Mouse (Mus musculus) mouse embryonic stem cell (cell line): ENCODE measurements at regions not wholly inside any gene's neighbourhood (a gene's known extent, or its start where the extent isn't known, plus 50 kb on each side); places are given as distances from the start of the nearest gene placed in this dataset.

Source experiments
- in situ Hi-C, 2 experiments: fragments of 300-500 bp; cut with MboI; formaldehyde crosslinking; loops; 1 replicate in 1 of 2; 3 replicates in 1 of 2; pipeline ENCODE4 v1.14.3; 2019 to 2020; ENCODE audit warnings: low sequenced_read_pairs in 2 of 2, low pct_unique_long_range_greater_than_20kb in 1 of 2, mixed read lengths in 1 of 2; ENCODE audit not compliant: unreplicated experiment in 1 of 2

DNA sequence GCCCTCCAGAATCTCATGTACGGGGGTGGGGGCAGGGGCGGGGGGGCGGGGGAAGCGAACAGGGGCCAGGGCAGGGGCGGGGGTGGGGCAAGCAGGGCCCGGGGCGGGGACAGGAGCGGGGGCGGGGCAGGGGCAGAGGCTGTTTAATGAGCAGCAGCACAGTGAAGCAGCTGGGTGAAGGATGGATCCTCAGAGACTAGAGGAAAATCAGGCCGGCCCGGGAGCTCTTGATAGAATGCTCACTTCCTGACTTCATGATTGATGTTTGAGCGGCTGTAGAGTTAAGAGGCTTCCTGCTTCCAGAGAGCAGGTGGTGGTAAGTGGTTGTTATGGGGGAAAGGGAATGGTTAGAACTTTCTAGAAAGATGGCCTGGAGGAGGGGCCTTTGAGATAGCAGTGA, 347.5 kb upstream of the Kcnab2 start:
- in situ Hi-C loops: no loop called here

DNA sequence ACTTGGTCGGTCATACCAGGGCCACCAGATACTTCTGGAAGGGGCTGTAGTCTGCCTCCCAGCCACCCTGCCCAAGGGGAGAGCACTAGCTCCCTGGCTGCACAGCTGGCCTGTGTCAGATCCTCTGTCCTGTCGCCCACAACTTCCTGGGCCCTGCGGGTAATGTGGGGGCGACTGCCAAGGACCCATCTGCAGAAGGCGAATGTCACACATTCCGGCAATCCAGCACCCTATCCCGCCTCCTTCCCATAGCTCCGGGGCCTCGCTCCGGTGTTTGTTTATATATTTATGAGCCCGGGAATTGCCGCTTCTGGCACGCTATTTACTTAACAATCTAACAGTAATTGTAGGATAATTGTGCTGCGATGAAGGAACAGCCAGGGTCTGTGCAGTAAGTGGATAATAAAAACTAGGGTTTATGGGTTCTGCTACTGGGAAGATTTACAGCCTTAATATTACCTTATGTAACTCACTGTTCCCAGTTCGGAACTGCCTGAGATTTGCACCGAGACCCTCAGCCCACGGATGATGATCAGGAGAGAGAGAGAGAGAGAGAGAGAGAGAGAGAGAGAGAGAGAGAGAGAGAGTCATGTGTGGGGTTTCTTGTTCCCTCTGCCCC, 338.6 kb upstream of the Kcnab2 start:
- in situ Hi-C loops: no loop called here

DNA sequence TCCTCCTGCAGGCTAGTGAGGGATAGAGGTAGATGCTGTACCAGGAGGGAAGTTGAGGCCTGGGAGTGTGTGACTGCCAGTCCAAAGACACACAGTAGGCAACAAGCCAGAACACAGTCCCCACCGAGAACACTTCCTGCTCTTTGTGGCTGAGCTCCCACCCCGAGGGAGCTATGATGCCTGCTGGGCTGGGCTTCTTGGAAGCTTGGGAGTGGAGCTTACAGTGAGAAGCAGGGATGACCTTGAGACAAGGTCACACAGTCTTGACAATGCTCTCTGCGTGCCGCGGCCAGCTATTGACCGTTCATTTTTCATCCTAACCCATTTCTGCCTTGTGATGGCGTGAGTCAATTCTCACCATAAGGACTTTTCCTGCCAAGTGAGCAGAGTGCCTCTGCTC, 328.9 kb upstream of the Kcnab2 start:
- in situ Hi-C loops: no loop called here

DNA sequence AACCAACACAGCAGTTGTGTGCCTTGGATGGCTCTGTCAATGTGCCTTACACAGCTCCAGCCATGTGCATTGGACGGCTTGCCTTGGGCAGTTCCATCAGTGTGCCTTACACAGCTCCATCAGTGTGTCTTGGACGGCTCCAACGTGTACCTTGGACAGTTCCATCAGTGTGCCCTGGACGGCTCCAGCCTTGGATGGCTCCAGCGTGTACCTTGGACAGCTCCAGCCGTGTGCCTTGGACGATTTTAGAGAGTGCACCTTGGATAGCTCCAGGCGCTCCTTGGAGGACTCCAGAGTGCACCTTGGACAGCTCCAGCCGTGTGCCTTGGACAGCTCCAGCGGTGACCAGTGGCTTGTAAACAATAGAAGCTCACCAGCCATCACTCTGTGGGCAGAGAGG, 321.7 kb upstream of the Kcnab2 start:
- in situ Hi-C loops: loop anchor here in 1 of 2 experiments (10.0 kb wide), 1 partner anchor 1145 kb away; no protein-coding TSS in a partner anchor

DNA sequence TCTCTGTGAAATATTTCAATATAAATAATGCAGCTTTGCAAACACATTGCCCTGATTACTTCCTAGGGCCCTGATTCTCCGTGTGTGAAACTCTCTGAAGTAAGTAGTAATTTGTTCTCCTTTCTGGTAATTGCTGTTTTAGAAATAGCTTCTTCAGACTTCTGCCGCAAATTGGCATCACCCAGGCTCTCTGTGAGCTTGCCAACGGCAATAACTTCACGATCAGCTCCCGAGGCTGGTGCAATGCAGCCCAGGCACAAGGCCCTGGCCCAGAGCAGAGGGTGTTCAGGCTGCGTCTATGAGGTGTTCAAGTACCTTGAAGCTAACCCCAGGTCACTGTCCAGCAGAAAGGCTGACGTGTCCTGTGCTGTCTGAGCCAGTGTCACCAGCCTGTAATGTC, 310.8 kb upstream of the Kcnab2 start:
- in situ Hi-C loops: no loop called here

DNA sequence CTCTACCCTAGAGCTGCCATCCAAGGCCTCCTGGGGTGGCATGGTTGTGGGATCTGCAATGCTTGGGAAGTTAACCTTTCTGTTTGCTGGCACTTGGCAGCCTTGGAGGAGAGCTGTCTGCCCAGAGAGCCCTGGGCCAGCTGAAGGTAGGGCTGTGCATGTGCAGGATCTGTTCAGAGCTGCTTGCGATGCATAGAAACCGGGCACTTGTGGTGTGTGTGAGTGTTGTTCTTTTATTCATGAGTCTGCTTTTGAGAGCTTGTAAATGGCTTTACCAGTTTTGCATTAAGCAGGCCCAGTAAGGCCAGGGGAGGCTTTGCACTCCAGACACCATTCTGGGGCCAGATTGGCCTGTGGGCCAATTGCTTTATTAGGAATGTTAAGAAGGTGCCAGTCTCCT, 307.3 kb upstream of the Kcnab2 start:
- in situ Hi-C loops: no loop called here

DNA sequence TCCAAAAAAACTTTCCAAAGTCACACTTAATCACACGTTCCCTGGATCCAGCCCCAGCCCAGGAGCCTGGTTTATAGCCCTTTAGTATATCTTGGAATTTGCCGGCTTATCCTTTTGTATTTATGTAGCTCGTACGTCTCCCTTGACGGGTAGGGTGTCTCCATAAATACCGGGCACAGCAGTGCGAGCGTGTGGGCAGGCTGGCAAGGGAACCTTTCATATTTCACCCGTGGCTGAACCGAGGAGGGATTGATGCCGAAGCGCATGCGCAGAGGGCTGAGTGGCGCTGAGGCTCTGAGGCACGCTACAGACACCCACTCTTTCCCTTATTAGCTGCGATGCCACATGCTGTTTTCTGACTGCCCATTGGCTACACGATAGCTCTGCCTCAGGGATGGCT, 301.9 kb upstream of the Kcnab2 start:
- in situ Hi-C loops: no loop called here

DNA sequence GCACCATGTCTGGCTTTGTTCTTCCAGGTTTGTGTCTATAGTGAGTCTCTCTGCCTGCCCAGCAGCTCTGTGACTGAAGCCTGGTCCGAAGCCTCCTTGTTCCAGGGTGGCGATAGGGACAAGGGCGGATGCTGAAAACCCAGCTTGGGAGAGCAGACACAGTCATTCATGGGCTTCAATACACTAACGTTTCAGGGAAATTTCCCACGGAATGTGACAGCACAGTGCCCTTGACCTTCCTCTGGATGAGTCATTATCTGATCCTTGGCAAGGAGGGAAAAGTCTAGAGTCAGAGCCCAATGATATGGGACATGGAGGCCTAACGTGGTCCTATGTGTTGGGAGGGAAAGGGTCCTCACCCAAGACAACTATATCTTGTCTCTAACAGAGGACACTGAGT, 298.1 kb upstream of the Kcnab2 start:
- in situ Hi-C loops: no loop called here

DNA sequence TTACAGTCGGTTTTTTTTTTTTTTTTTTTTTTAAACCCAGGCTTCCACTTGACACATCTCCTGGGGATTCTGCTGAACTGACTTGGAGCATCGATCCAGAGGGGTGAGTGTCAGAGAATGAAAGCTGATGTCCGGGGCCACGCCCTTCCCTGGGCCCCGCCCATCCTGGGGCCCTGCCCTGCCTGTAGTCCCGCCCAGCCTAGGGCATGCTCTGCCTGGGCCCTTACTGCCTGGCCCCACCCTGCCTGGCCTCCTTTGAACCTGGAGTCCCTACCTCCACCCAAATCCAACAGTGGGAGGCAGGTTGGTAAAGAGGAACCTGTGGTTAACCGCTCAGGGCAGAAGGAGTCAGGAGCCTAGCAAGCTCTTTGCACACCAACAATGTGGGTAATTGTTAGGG, 293.7 kb upstream of the Kcnab2 start:
- in situ Hi-C loops: no loop called here

DNA sequence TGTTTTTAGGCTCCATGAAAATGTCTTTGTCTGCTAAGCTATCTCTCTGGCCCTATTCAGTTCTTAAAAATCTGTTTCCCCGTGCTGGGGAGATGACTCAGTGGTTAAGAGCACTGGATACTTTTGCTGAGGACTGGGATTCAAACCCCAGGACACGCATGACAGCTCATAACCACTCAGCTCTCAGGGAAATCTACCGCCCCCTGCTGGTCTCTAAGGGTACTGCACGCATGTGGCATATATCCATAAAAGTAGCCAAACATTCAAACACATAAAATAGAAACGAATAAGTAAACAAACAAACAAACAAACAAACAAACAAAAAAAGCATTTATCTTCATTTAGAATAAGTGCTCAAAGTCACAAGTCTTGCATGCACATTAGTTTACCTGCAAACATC, 289.7 kb upstream of the Kcnab2 start:
- in situ Hi-C loops: no loop called here

DNA sequence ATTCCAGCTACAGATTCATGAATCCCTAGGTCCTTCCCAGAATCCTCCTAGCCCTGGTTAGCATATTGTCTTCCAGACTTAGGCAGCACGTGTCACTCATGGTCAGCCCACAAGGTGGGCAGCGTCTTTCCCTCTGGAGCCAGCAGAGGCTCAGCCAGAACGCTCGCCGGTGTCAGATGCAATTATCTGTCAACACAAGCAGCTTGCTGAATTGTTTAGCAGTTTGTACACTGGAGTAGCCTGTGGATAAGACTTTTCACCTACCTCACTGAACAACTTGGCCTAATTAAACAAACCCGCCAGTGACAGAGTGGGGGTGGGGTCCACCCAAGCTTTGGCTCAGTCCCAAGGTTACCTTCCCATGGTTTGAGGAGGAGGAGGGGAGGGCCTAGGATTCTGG, 285.4 kb upstream of the Kcnab2 start:
- in situ Hi-C loops: no loop called here

DNA sequence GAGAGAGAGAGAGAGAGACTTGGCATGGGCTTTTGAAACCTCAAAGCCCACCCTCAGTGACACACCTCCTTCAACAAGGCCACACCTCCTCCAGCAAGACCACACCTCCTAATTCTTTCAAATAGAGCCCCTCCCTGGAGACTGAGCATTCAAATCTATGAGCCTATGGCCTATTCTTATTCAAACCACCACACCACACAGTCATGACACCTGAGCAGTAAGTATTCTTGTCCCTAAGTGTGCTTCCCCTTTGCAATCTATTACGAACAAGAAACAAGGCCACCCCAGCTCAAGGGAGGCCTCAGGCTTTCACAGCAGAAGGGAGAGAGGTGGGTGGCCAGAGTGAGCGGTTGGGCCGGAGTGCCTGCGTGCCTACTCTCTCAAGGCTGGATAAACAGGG, 284.9 kb upstream of the Kcnab2 start:
- in situ Hi-C loops: no loop called here

DNA sequence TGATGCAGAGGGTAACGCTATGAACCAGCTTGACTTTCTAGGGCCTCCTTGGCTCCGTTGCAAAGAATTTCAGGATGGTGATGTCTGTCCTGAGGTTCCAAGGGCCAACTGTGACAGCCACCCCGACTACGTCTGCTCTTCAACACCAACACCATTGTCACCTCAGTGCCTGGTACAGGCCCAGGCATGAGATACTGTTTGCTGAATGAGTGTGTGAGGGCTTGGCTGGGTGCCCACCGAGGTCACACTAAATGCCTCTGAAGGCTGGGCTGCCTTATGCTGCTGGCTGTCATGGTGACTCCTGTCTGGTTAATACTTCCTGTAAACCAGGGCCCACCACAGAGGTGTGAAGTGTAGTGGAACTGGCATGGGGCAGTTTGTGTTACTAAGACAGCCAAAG, 279.5 kb upstream of the Kcnab2 start:
- in situ Hi-C loops: no loop called here

DNA sequence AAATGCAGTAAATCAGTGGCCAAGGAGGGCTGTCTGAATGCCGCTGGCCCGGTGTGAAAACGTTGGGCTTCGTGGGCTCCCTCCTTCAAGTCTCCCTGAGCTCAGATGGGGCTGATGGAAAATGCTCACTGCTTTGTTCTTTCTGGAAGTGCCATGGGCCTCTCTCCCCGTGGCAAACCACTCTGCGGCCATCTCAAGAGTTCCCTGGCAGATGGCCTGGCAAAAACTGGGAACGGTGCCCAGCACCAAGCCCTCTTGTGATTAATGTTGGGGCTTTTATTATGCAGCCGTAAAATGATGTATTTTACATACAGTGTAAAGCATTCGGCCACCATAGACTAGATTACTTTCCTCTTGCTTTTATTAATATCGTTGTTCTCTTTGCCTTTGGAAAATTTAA, 278.9 kb upstream of the Kcnab2 start:
- in situ Hi-C loops: no loop called here

DNA sequence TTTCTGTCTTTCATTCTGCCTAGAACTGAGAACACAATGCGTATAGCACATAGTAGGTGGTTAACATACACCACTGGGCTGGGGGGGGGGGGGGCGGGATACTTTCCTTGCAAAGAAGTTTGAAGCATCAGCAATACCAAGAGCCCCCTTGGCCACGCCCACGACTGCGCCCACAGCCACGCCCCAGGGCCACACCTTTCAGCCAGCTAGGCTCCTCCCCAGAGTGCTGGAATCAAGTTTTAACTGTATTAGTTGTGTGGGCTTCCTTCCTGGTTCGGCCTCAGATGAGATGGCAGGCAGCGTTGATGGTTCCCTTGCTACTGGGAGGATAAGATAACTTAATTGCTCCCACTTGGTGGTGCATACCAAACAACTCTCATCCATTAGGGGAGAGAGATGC, 278.1 kb upstream of the Kcnab2 start:
- in situ Hi-C loops: no loop called here

DNA sequence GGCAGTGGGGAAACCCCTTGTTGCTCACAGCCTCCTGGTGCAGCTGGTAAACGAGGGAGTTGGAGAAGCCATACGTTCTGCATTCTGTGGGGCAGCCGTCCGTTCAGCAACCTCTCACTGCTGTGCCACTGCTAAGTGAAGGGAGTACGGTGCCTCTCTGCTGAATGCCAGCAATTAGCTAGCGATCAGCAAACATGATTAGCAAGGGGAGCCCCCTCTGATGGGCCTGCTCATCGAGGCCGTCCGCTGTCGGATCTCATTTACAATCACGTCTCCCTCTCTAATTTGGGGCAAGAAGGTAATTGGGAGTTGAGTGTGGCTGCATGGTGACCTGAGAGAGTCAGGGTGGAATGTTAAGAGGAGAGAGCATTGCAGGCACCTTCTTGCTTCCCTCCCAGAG, 266.7 kb upstream of the Kcnab2 start:
- in situ Hi-C loops: no loop called here

DNA sequence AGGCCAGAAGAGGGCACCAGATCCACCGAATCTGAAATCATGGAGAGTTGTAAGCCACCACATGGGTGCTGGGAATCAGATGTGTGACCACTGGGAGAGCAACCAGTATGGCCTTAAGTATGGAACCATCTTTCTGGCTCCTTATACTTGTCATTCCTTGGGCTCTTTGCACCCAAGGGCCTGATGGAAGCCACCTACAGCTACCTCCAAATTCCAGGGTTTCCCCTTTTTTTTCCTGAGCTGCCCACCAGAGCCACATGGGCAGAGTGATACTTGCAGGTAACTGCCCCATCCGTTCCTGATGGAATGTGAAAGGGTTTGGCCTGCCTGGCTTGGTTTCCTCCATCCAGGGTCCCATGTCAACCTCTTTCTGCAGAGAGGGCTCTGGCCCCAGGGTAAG, 255.3 kb upstream of the Kcnab2 start:
- in situ Hi-C loops: no loop called here

DNA sequence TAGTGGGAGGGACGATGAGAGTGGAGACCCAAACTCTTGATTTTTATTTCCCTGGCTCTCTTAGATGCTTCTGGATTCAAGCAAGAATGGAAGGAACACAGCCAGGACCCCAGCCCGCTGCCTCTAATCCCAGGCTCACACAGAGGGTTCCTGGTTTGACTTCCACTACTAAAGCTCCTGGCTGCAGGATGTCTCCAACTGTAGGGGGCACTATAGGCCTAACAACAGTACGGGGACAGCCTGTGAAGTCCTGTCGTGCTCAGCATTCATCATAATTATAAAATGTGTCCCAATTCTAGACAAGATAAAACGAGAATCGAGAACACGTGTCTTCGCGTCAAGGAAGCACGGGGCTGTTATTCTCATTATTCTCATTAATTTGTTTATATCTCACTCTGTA, 254.3 kb upstream of the Kcnab2 start:
- in situ Hi-C loops: no loop called here

DNA sequence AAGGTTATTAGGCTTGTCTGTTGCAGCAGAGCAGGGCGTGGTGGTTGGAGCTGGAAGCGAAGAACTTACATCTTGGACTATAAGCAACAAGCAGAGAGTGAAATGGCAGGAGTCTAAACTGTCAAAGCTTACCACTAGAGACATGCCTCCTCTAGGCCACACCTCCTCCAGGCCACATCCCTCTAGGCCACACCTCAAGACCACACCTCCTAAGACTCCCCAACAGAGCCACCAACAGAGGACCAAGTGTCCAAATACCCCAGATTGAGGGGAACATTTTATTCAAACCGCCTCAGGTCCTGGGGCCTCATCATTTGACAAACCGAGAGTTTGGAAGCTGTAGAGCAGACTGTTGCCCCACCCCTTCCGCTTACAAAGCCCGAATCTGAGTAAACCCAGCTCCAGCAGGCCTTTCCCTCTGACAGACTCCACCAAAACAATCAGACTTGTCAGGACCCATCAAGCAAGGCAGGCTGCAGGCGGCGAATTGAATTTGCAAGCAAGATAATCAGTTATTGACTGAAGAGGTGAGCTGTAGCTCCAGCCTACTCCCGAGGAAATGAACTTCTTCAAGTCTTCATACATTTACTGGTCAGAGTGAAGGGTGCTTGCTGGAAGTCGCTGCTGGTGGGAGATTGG, 253.5 kb upstream of the Kcnab2 start:
- in situ Hi-C loops: no loop called here

DNA sequence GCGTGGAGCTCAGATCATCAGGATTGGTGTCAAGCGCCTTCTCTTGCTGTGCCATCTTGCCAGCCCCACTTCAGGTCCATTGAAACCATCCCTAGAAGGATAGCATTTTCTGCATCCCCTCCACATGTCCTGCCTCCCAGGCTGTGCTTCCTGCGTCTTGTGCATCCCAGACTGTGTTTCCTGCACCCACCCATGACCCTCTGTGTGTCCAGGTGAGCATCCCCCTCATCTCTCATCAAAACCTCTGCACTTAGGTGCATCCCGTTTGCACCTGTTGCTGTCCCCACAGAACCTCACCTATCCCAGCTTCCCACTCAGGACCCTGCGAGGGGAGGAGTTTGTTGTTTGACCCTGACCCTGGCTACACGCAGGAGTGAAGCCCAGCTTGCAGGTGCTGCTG, 251.8 kb upstream of the Kcnab2 start:
- in situ Hi-C loops: no loop called here

DNA sequence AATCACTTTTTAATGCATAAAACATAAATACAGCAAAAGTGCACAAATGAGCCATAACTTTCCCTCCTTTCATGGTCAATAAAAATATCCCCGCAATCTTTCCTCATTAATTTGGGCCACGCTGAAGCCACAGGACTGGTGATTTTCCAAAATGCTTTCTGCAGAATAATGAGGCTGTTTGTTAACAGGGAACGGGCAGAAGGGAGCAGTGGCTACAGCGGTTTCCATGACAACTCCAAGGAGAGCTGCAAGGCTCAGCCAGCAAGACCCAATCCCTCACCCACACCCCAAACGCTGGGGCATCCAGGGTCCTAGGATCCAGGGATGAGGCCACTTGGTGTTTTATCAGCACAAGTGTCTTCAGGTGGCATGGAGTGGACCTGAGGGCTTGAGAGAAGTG, 248.2 kb upstream of the Kcnab2 start:
- in situ Hi-C loops: no loop called here
